8 mouse cellular contexts compared by ENCODE assay signal in genomic region chr5:143621893-143622622, GRCm38 (mm10). TPM values are rescaled to one million over a fixed set of nuclear protein-coding genes. Genes with fewer than 3 reads are reported as not detected.
DNase-seq lines count a peak whose midpoint lies in the region; ATAC-seq and TF ChIP-seq lines count a peak whose summit lies in the region.

Cyth3 (plus strand) TSS chr5:143622447.

- peak within 1 kb of the TSS; percentile 85 for H3K9ac ChIP-seq in embryonic facial prominence, embryonic 13.5 days
- peak within 1 kb of the TSS; percentile 95 for H3K9ac ChIP-seq in heart, adult 2 months (ENCODE audit: low read depth, low read length)
- H3K9ac ChIP-seq in limb, embryonic 14.5 days (ENCODE audit: low read depth, low read length, severe bottlenecking): peak within 1 kb of the TSS; percentile 81
- peak within 1 kb of the TSS; percentile 80 for H3K9ac ChIP-seq in midbrain, postnatal 0 days (replicated peaks; ENCODE audit: low read length, poor library complexity, severe bottlenecking)

- H3K4me3 ChIP-seq in embryonic facial prominence, embryonic 13.5 days: peak within 1 kb of the TSS; percentile 86
- peak within 1 kb of the TSS; percentile 64 for H3K4me3 ChIP-seq in heart, adult 2 months
- H3K4me3 ChIP-seq in limb, embryonic 14.5 days (replicated peaks; ENCODE audit: low read length): peak within 1 kb of the TSS; percentile 70
- H3K4me3 ChIP-seq in midbrain, postnatal 0 days (ENCODE audit: low read depth, low read length): peak within 1 kb of the TSS; percentile 76

- TF ChIP-seq EP300 in heart, adult 2 months (IDR thresholded peaks at IDR 0.05; ENCODE audit: insufficient read depth, low read depth, low read length): 0 out of 2 replicates have a peak, but pooled peaks have one; percentile 30

- no peaks in the 10 kb centered on the region for H3K36me3 ChIP-seq in embryonic facial prominence, embryonic 13.5 days
- peaks cover 6% of the 10 kb centered on the region for H3K36me3 ChIP-seq in heart, adult 2 months (ENCODE audit: control insufficient read depth, insufficient read depth, low read length)
- no peaks in the 10 kb centered on the region for H3K36me3 ChIP-seq in limb, embryonic 14.5 days (ENCODE audit: control insufficient read depth, insufficient read depth, low read length)
- no peaks in the 10 kb centered on the region for H3K36me3 ChIP-seq in midbrain, postnatal 0 days (ENCODE audit: insufficient read depth, low read length)

- TF ChIP-seq CTCF in heart, adult 2 months (IDR thresholded peaks at IDR 0.05): no peak
- no peak for TF ChIP-seq CTCF in midbrain, postnatal 0 days (IDR thresholded peaks at IDR 0.05)

- TF ChIP-seq POLR2A in heart, adult 2 months (IDR thresholded peaks at IDR 0.05; ENCODE audit: insufficient read depth, low read depth, low read length): peak; percentile 84
- TF ChIP-seq POLR2A in limb, embryonic 14.5 days (IDR thresholded peaks at IDR 0.05; ENCODE audit: borderline replicate concordance, extremely low read depth, insufficient read depth, insufficient read length): peak; percentile 90

- H3K4me2 ChIP-seq in embryonic facial prominence, embryonic 13.5 days: peak within 1 kb of the TSS; percentile 89
- peak within 1 kb of the TSS; percentile 83 for H3K4me2 ChIP-seq in limb, embryonic 14.5 days (replicated peaks; ENCODE audit: low read depth, low read length, severe bottlenecking)
- peak within 1 kb of the TSS; percentile 72 for H3K4me2 ChIP-seq in midbrain, postnatal 0 days (ENCODE audit: low read depth, low read length, poor library complexity, severe bottlenecking)

- H3K79me2 ChIP-seq in heart, adult 2 months (replicated peaks; ENCODE audit: control insufficient read depth, insufficient read depth, low read length): peaks cover 4% of the 10 kb centered on the region

- 9% methylated on average over 46 of the region's 46 CpGs for WGBS in embryonic facial prominence, embryonic 13.5 days
- WGBS in heart, adult 2 months: 7% methylated on average over 46 of the region's 46 CpGs
- 7% methylated on average over 36 of the region's 46 CpGs for WGBS in limb, embryonic 14.5 days
- 8% methylated on average over 46 of the region's 46 CpGs for WGBS in midbrain, postnatal 0 days

- no peaks in the 10 kb centered on the region for H3K9me3 ChIP-seq in embryonic facial prominence, embryonic 13.5 days
- no peaks in the 10 kb centered on the region for H3K9me3 ChIP-seq in limb, embryonic 14.5 days (ENCODE audit: control insufficient read depth, low read length)
- H3K9me3 ChIP-seq in midbrain, postnatal 0 days (ENCODE audit: low read length): no peaks in the 10 kb centered on the region

- H3K4me1 ChIP-seq in embryonic facial prominence, embryonic 13.5 days: peaks cover 64% of the 10 kb centered on the region
- H3K4me1 ChIP-seq in heart, adult 2 months (ENCODE audit: control insufficient read depth, insufficient read depth, low read length): peaks cover 16% of the 10 kb centered on the region
- peaks cover 53% of the 10 kb centered on the region for H3K4me1 ChIP-seq in limb, embryonic 14.5 days (ENCODE audit: control insufficient read depth, insufficient read depth, low read length)
- peaks cover 13% of the 10 kb centered on the region; the same call in 1 of the 2 replicates for H3K4me1 ChIP-seq in midbrain, postnatal 0 days (ENCODE audit: insufficient read depth, low read length)

- no peaks in the 10 kb centered on the region for H3K27me3 ChIP-seq in embryonic facial prominence, embryonic 13.5 days
- H3K27me3 ChIP-seq in heart, adult 2 months (ENCODE audit: control insufficient read depth, insufficient read depth, low read length): no peaks in the 10 kb centered on the region
- H3K27me3 ChIP-seq in limb, embryonic 14.5 days (ENCODE audit: control insufficient read depth, insufficient read depth, low read length): no peaks in the 10 kb centered on the region
- H3K27me3 ChIP-seq in midbrain, postnatal 0 days (ENCODE audit: insufficient read depth, low read length): no peaks in the 10 kb centered on the region

- intact Hi-C loops in heart, adult 2 months (cut with DNase I): loop anchor here (2.0 to 5.0 kb wide), 3 partner anchors 35 to 51 kb away; no protein-coding TSS in a partner anchor

- peak; percentile 93 for ATAC-seq in embryonic facial prominence, embryonic 13.5 days (ENCODE audit: insufficient number of reproducible peaks, insufficient read depth, low FRiP score, low TSS enrichment, low read depth)
- ATAC-seq in limb, embryonic 14.5 days (ENCODE audit: low FRiP score, low read depth): peak; percentile 96
- ATAC-seq in midbrain, postnatal 0 days (ENCODE audit: low FRiP score): peak; percentile 93

- H3K27ac ChIP-seq in embryonic facial prominence, embryonic 13.5 days: peak within 1 kb of the TSS; percentile 85; the same call in 1 of the 2 replicates
- H3K27ac ChIP-seq in heart, adult 2 months: peak within 1 kb of the TSS; percentile 84
- peak within 1 kb of the TSS; percentile 68 for H3K27ac ChIP-seq in limb, embryonic 14.5 days (replicated peaks; ENCODE audit: low read depth, low read length)
- peak within 1 kb of the TSS; percentile 69 for H3K27ac ChIP-seq in midbrain, postnatal 0 days (ENCODE audit: low read depth, low read length)

- DNase-seq in 3134 (ENCODE audit: extremely low read depth, insufficient read length, low spot score): peak; percentile 96
- peak; percentile 96 to 97 for DNase-seq in adrenal gland, postnatal 36 days
- peak; percentile 97 to 99 for DNase-seq in heart, adult 2 months
- DNase-seq in kidney, adult 9 months: peak; percentile 97
- DNase-seq in limb, embryonic 14.5 days (ENCODE audit: low spot score): peak; percentile 91
- DNase-seq in midbrain, postnatal 0 days (ENCODE audit: low spot score): peak; percentile 93
- peak; percentile 98 for DNase-seq in spleen, postnatal 14 days (ENCODE audit: low spot score in 2 of 2)

RNA-seq across cellular contexts. Expression of gene Cyth3, which starts in this region (rescaled TPM):
- total RNA-seq in adrenal gland, postnatal 36 days (2021): 100 to 1,000 TPM; 120 to 180 TPM
- polyA plus RNA-seq in embryonic facial prominence, embryonic 13.5 days (2015; fragmentation: Nextera tagmentation; extraction: Ambion mirVana): 48.4 and 51.3 TPM in 2 replicates
- 10 to 100 TPM; 26.1 to 44.6 TPM for total RNA-seq in heart, adult 2 months (2021)
- polyA plus RNA-seq in heart, adult 2 months (2012; rRNA removed): 25.1 and 39.2 TPM in 2 replicates
- 50.6 and 52.9 TPM in 2 replicates for polyA plus RNA-seq in limb, embryonic 14.5 days (2012; rRNA removed)
- polyA plus RNA-seq in limb, embryonic 14.5 days (2014; fragmentation: Nextera tagmentation; extraction: Ambion mirVana): 60.5 and 67.7 TPM in 2 replicates
- total RNA-seq in midbrain, postnatal 0 days (2014; rRNA removed): 47.8 and 51.5 TPM in 2 replicates
- polyA plus RNA-seq in midbrain, postnatal 0 days (2015; fragmentation: Nextera tagmentation; extraction: Ambion mirVana): 34.1 and 35.4 TPM in 2 replicates

Comparison
In these comparisons a context has a peak if more than half of its experiments do, and no peak if none do; other contexts are left out.
1. Peak in every context shown above with its lines: DNase-seq, ATAC-seq, H3K4me3 ChIP-seq and H3K27ac ChIP-seq.